Mouse (Mus musculus): ENCODE data around the gene Prmt3. TPM values are rescaled to one million over a fixed set of nuclear protein-coding genes. Genes with fewer than 3 reads are reported as not detected.

The Prmt3 gene
- total and polyA plus RNA-seq, 3 experiments = 62.5 to 73.9 (median 63.7) TPM

GRCm38 (mm10) chr7:49853342-49854181 is 75.4 kb downstream of the Prmt3 start:
- Histone ChIP-seq H3K36me3 (ENCODE audit: control insufficient read depth in 1 of 2, insufficient read depth in 2 of 2, low read length in 2 of 2) (peaks cover 22 to 33% of the 10 kb centered on the region in 2 experiments), H3K79me2 (ENCODE audit: control insufficient read depth, insufficient read depth, low read length, poor library complexity) (no peaks in the 10 kb centered on the region)

GRCm38 (mm10) chr7:49857347-49857746 is 79.2 kb downstream of the Prmt3 start:
- H3K79me2 ChIP-seq (ENCODE audit: control insufficient read depth, insufficient read depth, low read length, poor library complexity) = no peaks in the 10 kb centered on the region
- H3K9me3 ChIP-seq (replicated peaks; ENCODE audit: insufficient read depth, low read length) = no peaks in the 10 kb centered on the region
- no peak for DNase-seq (ENCODE audit: low read depth, low spot score)
- H3K27me3 ChIP-seq (ENCODE audit: control insufficient read depth in 1 of 2, insufficient read depth in 2 of 2, low read length in 2 of 2) = no peaks in the 10 kb centered on the region
- H3K4me1 ChIP-seq (ENCODE audit: control insufficient read depth in 1 of 2, insufficient read depth in 2 of 2, low read length in 2 of 2) = peaks cover 7 to 17% of the 10 kb centered on the region in 2 experiments
- no peak overlapping the region for H3K4me3 ChIP-seq (ENCODE audit: control insufficient read depth in 1 of 2, insufficient read depth in 1 of 2, low read depth in 2 of 2, low read length in 2 of 2)
- TF ChIP-seq CHD2 (IDR thresholded peaks at IDR 0.05; ENCODE audit: low read length) = no peak
- H3K9ac ChIP-seq (ENCODE audit: control insufficient read depth, low read depth, low read length, poor library complexity, severe bottlenecking) = no peak overlapping the region
- H3K36me3 ChIP-seq (ENCODE audit: control insufficient read depth in 1 of 2, insufficient read depth in 2 of 2, low read length in 2 of 2) = peaks cover 17 to 22% of the 10 kb centered on the region in 2 experiments
- no peak overlapping the region for H3K27ac ChIP-seq (ENCODE audit: control insufficient read depth, low read depth, low read length)

More at GRCm38 (mm10) chr7:49853342-49854181, 75.4 kb downstream of the Prmt3 start:
- no peaks in the 10 kb centered on the region for H3K9me3 ChIP-seq (replicated peaks; ENCODE audit: insufficient read depth, low read length)
- H3K4me3 ChIP-seq (ENCODE audit: control insufficient read depth in 1 of 2, insufficient read depth in 1 of 2, low read depth in 2 of 2, low read length in 2 of 2) = no peak overlapping the region
- H3K4me1 ChIP-seq (ENCODE audit: control insufficient read depth in 1 of 2, insufficient read depth in 2 of 2, low read length in 2 of 2) = peaks cover 9 to 17% of the 10 kb centered on the region in 2 experiments
- TF ChIP-seq KAT2A (conservative IDR thresholded peaks at IDR 0.05; ENCODE audit: low read depth, low read length) (no peak), TCF12 (IDR thresholded peaks at IDR 0.05; ENCODE audit: low read depth, low read length) (no peak; the same call in 1 of the 2 replicates), USF1 (IDR thresholded peaks at IDR 0.05; ENCODE audit: low read depth, low read length) (no peak), MAFK (IDR thresholded peaks at IDR 0.05; ENCODE audit: borderline replicate concordance, low read depth, low read length) (no peak), CHD1 (IDR thresholded peaks at IDR 0.05; ENCODE audit: low read depth, low read length) (no peak), SMC3 (IDR thresholded peaks at IDR 0.05; ENCODE audit: low read depth, low read length) (no peak), CHD2 (IDR thresholded peaks at IDR 0.05; ENCODE audit: low read length) (no peak), GATA1 (IDR thresholded peaks at IDR 0.05; ENCODE audit: low read depth, low read length) (peak; percentile 77), MYC (IDR thresholded peaks at IDR 0.05; ENCODE audit: low read depth, low read length) (no peak), MYB (IDR thresholded peaks at IDR 0.05; ENCODE audit: low read depth, low read length) (peak; percentile 40; the same call in 1 of the 2 replicates), ELF1 (IDR thresholded peaks at IDR 0.05; ENCODE audit: low read depth, low read length) (no peak), ETS1 (IDR thresholded peaks at IDR 0.05; ENCODE audit: low read depth, low read length) (peak; percentile 60), EP300 (IDR thresholded peaks at IDR 0.05; ENCODE audit: low read depth in 1 of 2, low read length in 2 of 2) (peak; percentile 55 to 59; a peak in 3 of 4 replicates), ZMIZ1 (IDR thresholded peaks at IDR 0.05; ENCODE audit: low read depth, low read length) (0 out of 2 replicates have a peak, but pooled peaks have one; percentile 1), GABPA (IDR thresholded peaks at IDR 0.05; ENCODE audit: low read depth, low read length) (no peak), TAL1 (IDR thresholded peaks at IDR 0.05; ENCODE audit: low read length) (peak; percentile 31), UBTF (IDR thresholded peaks at IDR 0.05; ENCODE audit: borderline replicate concordance, insufficient read depth, low read depth, low read length) (no peak), TBP (IDR thresholded peaks at IDR 0.05; ENCODE audit: low read depth, low read length) (no peak)
- peak overlapping the region; percentile 37; the same call in 1 of the 2 replicates for H3K27ac ChIP-seq (ENCODE audit: control insufficient read depth, low read depth, low read length)
- DNase-seq (ENCODE audit: low read depth, low spot score) = peak; percentile 47
- no peaks in the 10 kb centered on the region for H3K27me3 ChIP-seq (ENCODE audit: control insufficient read depth in 1 of 2, insufficient read depth in 2 of 2, low read length in 2 of 2)
- no peak overlapping the region for H3K9ac ChIP-seq (ENCODE audit: control insufficient read depth, low read depth, low read length, poor library complexity, severe bottlenecking)
